Mouse (Mus musculus) heart, adult 2 months (tissue): ENCODE data around the gene Epb41l4b. TPM values are rescaled to one million over a fixed set of nuclear protein-coding genes. Genes with fewer than 3 reads are reported as not detected.

ENCODE experiments used
- DNase-seq, 2 experiments: peaks; one replicate each; pipeline ENCODE4 v3.0.0; 2021
- H3K27ac ChIP-seq: fragments of 200-600 bp; 2 replicates; pipeline ENCODE4 v1.8.1; 2022
- H3K27me3 ChIP-seq: fragments of 200-500 bp; 2 replicates; pipeline ENCODE4 v1.6.1; 2012; ENCODE audit warnings: mild to moderate bottlenecking, low read length, inconsistent platforms, mixed read lengths; ENCODE audit not compliant: control insufficient read depth, insufficient read depth
- H3K36me3 ChIP-seq: fragments of 200-500 bp; 2 replicates; pipeline ENCODE4 v1.6.1; 2012; ENCODE audit warnings: low read length, inconsistent platforms; ENCODE audit not compliant: control insufficient read depth, insufficient read depth
- H3K4me1 ChIP-seq: fragments of 200-500 bp; 2 replicates; pipeline ENCODE4 v1.6.1; 2011; ENCODE audit warnings: low read length; ENCODE audit not compliant: control insufficient read depth, insufficient read depth
- H3K4me3 ChIP-seq: fragments of 200-600 bp; 2 replicates; pipeline ENCODE4 v1.8.1; 2022
- H3K79me2 ChIP-seq: fragments of 200-500 bp; replicated peaks from 2 replicates; pipeline ENCODE4 v1.6.1; 2012; ENCODE audit warnings: mild to moderate bottlenecking, inconsistent platforms, low read length, moderate library complexity, mixed read lengths; ENCODE audit not compliant: control insufficient read depth, insufficient read depth
- H3K9ac ChIP-seq: fragments of 200-500 bp; 2 replicates; pipeline ENCODE4 v1.6.1; 2012; ENCODE audit warnings: low read depth, mild to moderate bottlenecking, control low read depth, inconsistent platforms, low read length, mixed read lengths
- CTCF ChIP-seq: fragments of 200-600 bp; IDR thresholded peaks from 2 replicates; pipeline ENCODE4 v1.8.1; 2022; ENCODE audit warnings: antibody characterized with exemption, mild to moderate bottlenecking, moderate library complexity
- EP300 ChIP-seq: fragments of 200-500 bp; IDR thresholded peaks from 2 replicates; pipeline ENCODE4 v1.6.1; 2011; ENCODE audit warnings: low read depth, low read length, control low read depth; ENCODE audit not compliant: insufficient read depth
- POLR2A ChIP-seq: fragments of 200-500 bp; IDR thresholded peaks from 2 replicates; pipeline ENCODE4 v1.6.1; 2011; ENCODE audit warnings: mild to moderate bottlenecking, low read depth, low read length, control low read depth; ENCODE audit not compliant: insufficient read depth
- whole genome bisulfite sequencing: fragments of 180-500 bp; shearing (Covaris S2); methylation state at CpG from one replicate; pipeline ENCODE4 v1.1.7; 2018; 5-methylcytosine and 5-hydroxymethylcytosine counted together
- intact Hi-C: fragments of 180-260 bp; cut with DNase I; formaldehyde crosslinking; loops from one replicate; pipeline ENCODE4 v1.15.1; 2025
- polyA plus RNA-seq: library from polyadenylated mRNA; depleted of rRNA; stranded (reverse); fragments of >200 nt; gene quantifications from 2 replicates; pipeline ENCODE4 v1.2.3, GENCODE M21; 2012
- total RNA-seq, 2 experiments: library from RNA; stranded (reverse); gene quantifications; 2 replicates each; pipeline ENCODE4 v1.2.3; 2021

Gene Epb41l4b
- total and polyA plus RNA-seq, 3 experiments = 1.9 to 3.0 (median 2.6) TPM

DNA sequence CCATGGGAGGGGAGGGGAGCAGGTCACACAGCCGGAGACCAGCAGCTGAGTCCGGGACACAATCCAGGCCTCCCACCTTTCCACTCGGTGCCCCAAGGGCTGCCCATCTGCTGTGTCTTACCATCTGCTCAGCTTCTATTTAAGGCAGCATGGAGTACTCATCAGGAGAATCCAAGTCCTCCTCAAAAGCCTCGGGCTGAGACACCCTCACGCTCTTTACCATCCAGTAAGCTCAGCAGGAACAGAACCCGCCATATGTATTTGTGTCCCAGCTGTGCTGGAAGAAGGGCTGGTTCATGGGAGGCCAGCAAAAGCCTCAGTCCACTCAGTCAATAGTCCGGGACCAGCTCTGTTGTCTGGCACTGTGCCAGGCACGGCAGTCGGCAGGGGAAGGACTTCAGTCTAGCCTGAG is 97.1 kb downstream of the Epb41l4b start:
- H3K4me1 ChIP-seq = no peaks in the 10 kb centered on the region
- DNase-seq = no peak
- no peaks in the 10 kb centered on the region for H3K27me3 ChIP-seq
- TF ChIP-seq POLR2A = no peak
- TF ChIP-seq CTCF = no peak
- TF ChIP-seq EP300 = no peak
- H3K27ac ChIP-seq = no peak overlapping the region
- 54% methylated on average over 9 of the region's 9 CpGs for WGBS
- no peaks in the 10 kb centered on the region for H3K36me3 ChIP-seq
- H3K79me2 ChIP-seq = no peaks in the 10 kb centered on the region
- intact Hi-C loops = no loop called here
- no peak overlapping the region for H3K4me3 ChIP-seq
- H3K9ac ChIP-seq = no peak overlapping the region

DNA sequence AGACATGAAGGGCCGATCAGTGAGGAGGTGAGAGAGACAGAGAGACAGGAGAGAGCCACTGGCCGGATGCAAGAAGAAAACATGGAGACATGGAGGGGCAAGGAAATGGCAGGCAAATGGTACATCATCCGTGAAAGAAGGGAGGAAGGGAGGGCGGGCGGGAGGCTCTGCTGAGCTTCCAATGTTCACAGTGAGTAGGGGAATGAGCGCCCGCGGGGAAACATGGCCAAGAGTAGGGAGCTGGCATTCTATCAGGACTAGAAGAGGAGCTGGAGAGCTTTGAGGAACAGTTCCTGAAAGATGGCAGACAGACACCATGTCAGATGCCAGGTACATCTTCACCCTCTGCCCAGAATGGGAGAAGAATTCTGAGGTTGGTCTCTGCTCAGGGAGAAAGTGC is 99.6 kb downstream of the Epb41l4b start:
- Histone ChIP-seq H3K79me2 (no peaks in the 10 kb centered on the region), H3K4me3 (no peak overlapping the region), H3K27ac (no peak overlapping the region), H3K36me3 (no peaks in the 10 kb centered on the region), H3K4me1 (no peaks in the 10 kb centered on the region), H3K9ac (no peak overlapping the region), H3K27me3 (no peaks in the 10 kb centered on the region)
- TF ChIP-seq EP300 (no peak), CTCF (no peak), POLR2A (no peak)
- intact Hi-C loops = no loop called here
- no peak for DNase-seq
- WGBS = 89% methylated on average over 8 of the region's 8 CpGs

DNA sequence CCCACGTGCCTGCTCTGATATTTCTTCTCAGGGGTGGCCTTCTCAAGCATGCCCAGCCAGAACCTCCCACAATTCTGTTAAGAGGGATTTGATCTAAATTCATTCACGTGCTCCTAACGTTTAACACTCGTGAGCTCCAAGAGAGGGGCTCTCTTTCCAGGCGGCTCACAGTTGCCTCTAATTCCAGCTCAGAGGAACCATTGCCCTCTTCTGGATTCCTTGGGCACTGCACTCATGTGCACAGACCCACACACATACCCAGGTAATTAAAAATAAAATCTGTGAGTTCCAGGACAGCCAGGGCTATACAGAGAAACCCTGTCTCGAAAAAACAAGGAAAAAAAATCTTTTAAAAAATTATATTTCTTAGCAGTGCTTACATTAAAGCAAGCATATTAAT is 101.6 kb downstream of the Epb41l4b start:
- H3K27me3 ChIP-seq = no peaks in the 10 kb centered on the region
- no peak overlapping the region for H3K4me3 ChIP-seq
- H3K4me1 ChIP-seq = no peaks in the 10 kb centered on the region
- no peaks in the 10 kb centered on the region for H3K36me3 ChIP-seq
- H3K27ac ChIP-seq = no peak overlapping the region
- 91% methylated on average over 6 of the region's 6 CpGs for WGBS
- H3K79me2 ChIP-seq = no peaks in the 10 kb centered on the region
- intact Hi-C loops = no loop called here
- no peak for TF ChIP-seq EP300
- 0 out of 2 replicates have a peak, but pooled peaks have one; percentile 15 for TF ChIP-seq CTCF
- no peak overlapping the region for H3K9ac ChIP-seq
- no peak for DNase-seq

DNA sequence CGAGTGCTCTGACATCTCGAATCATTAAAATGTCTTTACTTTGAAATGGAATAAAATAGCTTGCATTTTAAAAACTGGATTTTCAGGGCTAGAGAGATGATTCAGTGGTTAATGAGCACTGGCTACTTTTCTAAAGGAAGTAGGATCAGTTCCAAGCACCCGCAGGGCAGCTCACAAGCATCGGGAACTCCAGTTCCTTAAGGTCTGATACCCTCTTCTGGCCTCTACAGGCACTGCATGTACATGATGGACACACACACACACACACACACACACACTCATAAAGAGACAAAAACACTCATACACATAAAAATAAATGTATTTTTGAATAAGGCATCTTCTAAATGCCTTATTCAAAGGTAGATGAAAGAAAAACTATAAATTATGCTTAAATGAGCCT is 102.0 kb downstream of the Epb41l4b start:
- intact Hi-C loops = no loop called here
- 93% methylated on average over 4 of the region's 4 CpGs for WGBS
- no peak for DNase-seq
- H3K27ac ChIP-seq = no peak overlapping the region
- H3K79me2 ChIP-seq = no peaks in the 10 kb centered on the region
- no peak for TF ChIP-seq CTCF
- no peak for TF ChIP-seq EP300
- TF ChIP-seq POLR2A = no peak
- no peak overlapping the region for H3K4me3 ChIP-seq
- H3K36me3 ChIP-seq = no peaks in the 10 kb centered on the region
- no peaks in the 10 kb centered on the region for H3K27me3 ChIP-seq
- H3K9ac ChIP-seq = no peak overlapping the region
- H3K4me1 ChIP-seq = no peaks in the 10 kb centered on the region

DNA sequence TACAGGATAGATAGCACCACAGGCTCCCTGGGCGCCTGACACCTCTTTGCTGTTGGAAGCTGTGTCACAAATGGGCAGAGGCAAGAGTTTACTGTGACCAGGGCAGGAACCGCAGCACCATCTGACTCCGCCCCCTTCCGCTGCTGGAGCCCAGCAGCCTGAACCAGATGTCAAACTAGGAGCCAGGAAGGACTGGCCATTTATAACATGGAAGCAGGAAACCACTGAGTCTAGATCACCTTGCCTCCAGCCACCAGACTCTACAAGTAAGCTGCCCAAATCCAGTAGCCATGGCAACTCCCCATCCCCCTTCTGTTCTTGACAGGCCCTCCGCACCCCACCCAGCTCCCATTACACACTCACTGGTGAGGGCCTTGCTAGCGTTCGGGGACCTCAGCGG is 102.8 kb downstream of the Epb41l4b start:
- Histone ChIP-seq H3K4me3 (no peak overlapping the region), H3K9ac (no peak overlapping the region), H3K27me3 (no peaks in the 10 kb centered on the region), H3K27ac (no peak overlapping the region), H3K79me2 (no peaks in the 10 kb centered on the region), H3K4me1 (no peaks in the 10 kb centered on the region), H3K36me3 (no peaks in the 10 kb centered on the region)
- intact Hi-C loops = no loop called here
- no peak for DNase-seq
- no peak for TF ChIP-seq EP300
- TF ChIP-seq CTCF = no peak
- TF ChIP-seq POLR2A = no peak
- 73% methylated on average over 8 of the region's 8 CpGs for WGBS

DNA sequence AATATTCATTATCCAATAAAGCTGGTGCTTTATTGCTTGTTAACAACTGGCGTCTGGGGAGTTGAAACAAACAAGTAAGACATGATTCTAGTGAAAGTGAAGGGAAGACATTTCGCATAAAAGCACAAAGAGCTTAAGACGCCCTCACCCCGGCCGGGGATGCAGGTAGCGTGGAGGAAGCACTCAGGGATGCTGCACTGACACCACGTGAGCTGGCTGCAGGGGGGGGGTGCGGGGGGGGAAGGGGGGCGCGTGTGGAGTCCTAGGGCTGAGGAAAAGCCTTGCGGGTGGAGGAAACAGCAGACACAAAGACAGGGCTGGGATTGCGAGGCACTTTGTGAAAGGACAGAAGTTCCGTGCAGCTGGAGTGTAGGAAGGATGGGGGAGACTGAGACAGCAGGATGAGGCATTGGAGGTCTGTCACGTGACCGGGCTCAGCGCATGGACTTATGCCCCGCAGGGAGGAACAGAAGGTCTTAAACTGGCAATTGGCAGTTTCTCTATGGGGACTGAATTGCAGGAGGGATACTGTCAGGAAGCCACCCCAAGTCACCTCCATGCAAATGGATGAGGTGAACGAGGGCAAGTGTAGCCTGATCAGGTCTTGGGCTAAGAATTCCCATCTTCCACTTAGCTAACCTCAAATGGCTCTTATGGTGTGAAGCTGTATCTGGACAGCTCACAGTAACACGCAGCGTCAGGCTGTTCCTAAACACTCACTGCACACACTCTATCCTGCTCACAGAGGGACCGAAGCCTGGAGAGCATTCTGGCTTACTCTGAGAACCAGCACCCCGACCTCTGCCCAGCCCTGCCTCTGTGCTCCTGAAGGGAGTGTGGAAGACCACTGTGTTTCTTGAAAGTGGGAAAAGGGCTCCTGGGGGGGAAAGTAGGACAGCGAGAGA is 103.9 kb downstream of the Epb41l4b start:
- Histone ChIP-seq H3K36me3 (no peaks in the 10 kb centered on the region), H3K27me3 (no peaks in the 10 kb centered on the region), H3K79me2 (no peaks in the 10 kb centered on the region), H3K4me3 (no peak overlapping the region), H3K4me1 (no peaks in the 10 kb centered on the region), H3K27ac (no peak overlapping the region), H3K9ac (no peak overlapping the region)
- DNase-seq = no peak
- intact Hi-C loops = no loop called here
- 15% methylated on average over 23 of the region's 23 CpGs for WGBS
- TF ChIP-seq EP300 = no peak
- no peak for TF ChIP-seq CTCF
- no peak for TF ChIP-seq POLR2A
